Mouse (Mus musculus) pancreas, adult 10 weeks (tissue): ENCODE data around the gene Rbm8a2. TPM values are rescaled to one million over a fixed set of nuclear protein-coding genes. Genes with fewer than 3 reads are reported as not detected.

Experiments
- polyA plus RNA-seq: library from polyadenylated mRNA; stranded (reverse); fragments of 350-450 nt; fragmentation: Illumina TruSeq; extraction: RNeasy Lipid Tissue Mini Kit (QIAGEN cat#74804); gene quantifications from one replicate; pipeline ENCODE4 v1.2.3, GENCODE M21; 2015; ENCODE audit warnings: low read depth, low replicate concordance; ENCODE audit not compliant: insufficient read depth

Rbm8a2 gene
- not detected for polyA plus RNA-seq

GRCm38 (mm10) chr1:175979014-175979413 is at the start of gene Rbm8a2:
Rbm8a2 (minus strand) TSS chr1:175979114.

Other genes starting within 250 kb of the Rbm8a2 start
- gene Exo1, start 98.5 kb downstream of the Rbm8a2 start, polyA plus RNA-seq: not detected
- gene Gm38100, start 58.8 kb downstream of the Rbm8a2 start, polyA plus RNA-seq: not detected